Mouse (Mus musculus) layer of hippocampus, adult 18-20 months (tissue): ENCODE measurements around the gene 9330161L09Rik. TPM values are rescaled to one million over a fixed set of nuclear protein-coding genes. Genes with fewer than 3 reads are reported as not detected.
A peak's percentile ranks its signal among the peaks of the same experiment; 100 is the strongest.

Experiments
- DNase-seq, 2 experiments: peaks; one replicate each; pipeline ENCODE4 v3.0.0; 2022; ENCODE audit warnings: low spot score in 2 of 2
- total RNA-seq, 2 experiments: library from RNA; stranded (reverse); gene quantifications; 2 replicates each; pipeline ENCODE4 v1.2.3; 2021

The 9330161L09Rik gene
- total RNA-seq, 2 experiments from 2014 or later = 2.6 to 2.8 TPM

GRCm38 (mm10) chr12:103389982-103390381 lies 17.6 kb downstream of the 9330161L09Rik start:
- no peak for DNase-seq

- DNase-seq = no peak
These were observed 18.3 kb downstream of the 9330161L09Rik start for GRCm38 (mm10) chr12:103389348-103389727.

GRCm38 (mm10) chr12:103388505-103389347 lies 18.9 kb downstream of the 9330161L09Rik start, which contains the start of gene Otub2:
Gene Otub2, plus strand, starts transcription at chr12:103388682.
- peak; percentile 97 to 99 for DNase-seq

- DNase-seq = no peak
These were observed 27.4 kb downstream of the 9330161L09Rik start for GRCm38 (mm10) chr12:103380226-103380625.

GRCm38 (mm10) chr12:103376774-103377173 lies 30.8 kb downstream of the 9330161L09Rik start:
- peak; percentile 74 to 78 for DNase-seq

GRCm38 (mm10) chr12:103376124-103376523 lies 31.5 kb downstream of the 9330161L09Rik start:
- peak; percentile 71 to 86 for DNase-seq

- DNase-seq = no peak
These were observed 33.9 kb downstream of the 9330161L09Rik start for GRCm38 (mm10) chr12:103373530-103374236.

- DNase-seq = peak in 1 of 2 experiments; percentile 75
These were observed 35.9 kb downstream of the 9330161L09Rik start for GRCm38 (mm10) chr12:103371711-103372110.

- no peak for DNase-seq
These were observed 36.8 kb downstream of the 9330161L09Rik start for GRCm38 (mm10) chr12:103370861-103371260.

- DNase-seq = no peak
These were observed 38.8 kb downstream of the 9330161L09Rik start for GRCm38 (mm10) chr12:103368777-103369176.

- no peak for DNase-seq
These were observed 39.3 kb downstream of the 9330161L09Rik start for GRCm38 (mm10) chr12:103368326-103368669.

- DNase-seq = peak in 1 of 2 experiments; percentile 83
These were observed 39.8 kb downstream of the 9330161L09Rik start for GRCm38 (mm10) chr12:103367620-103368325.

- DNase-seq = no peak
These were observed 40.4 kb downstream of the 9330161L09Rik start for GRCm38 (mm10) chr12:103367171-103367570.

GRCm38 (mm10) chr12:103362336-103362735 lies 45.3 kb downstream of the 9330161L09Rik start:
- no peak for DNase-seq

- DNase-seq = no peak
These were observed 45.9 kb downstream of the 9330161L09Rik start for GRCm38 (mm10) chr12:103361539-103362307.

GRCm38 (mm10) chr12:103360812-103361211 lies 46.8 kb downstream of the 9330161L09Rik start:
- no peak for DNase-seq

GRCm38 (mm10) chr12:103358951-103359801 lies 48.4 kb downstream of the 9330161L09Rik start:
- DNase-seq = no peak

GRCm38 (mm10) chr12:103358216-103358615 lies 49.4 kb downstream of the 9330161L09Rik start:
- no peak for DNase-seq
